Mouse (Mus musculus) kidney, adult 2 months (tissue): ENCODE data around the gene Tvp23b.

Experiments used
- CTCF ChIP-seq: fragments of 200-500 bp; conservative IDR thresholded peaks from 2 replicates; pipeline ENCODE4 v1.5.1; 2011; ENCODE audit warnings: low read depth, mild to moderate bottlenecking, control low read depth, low read length, moderate library complexity, mixed read lengths; ENCODE audit not compliant: insufficient read depth, insufficient read length
- POLR2A ChIP-seq: fragments of 200-500 bp; IDR thresholded peaks from one replicate; pipeline ENCODE4 v1.6.1; 2011; ENCODE audit warnings: low read depth, low read length, control low read depth

DNA sequence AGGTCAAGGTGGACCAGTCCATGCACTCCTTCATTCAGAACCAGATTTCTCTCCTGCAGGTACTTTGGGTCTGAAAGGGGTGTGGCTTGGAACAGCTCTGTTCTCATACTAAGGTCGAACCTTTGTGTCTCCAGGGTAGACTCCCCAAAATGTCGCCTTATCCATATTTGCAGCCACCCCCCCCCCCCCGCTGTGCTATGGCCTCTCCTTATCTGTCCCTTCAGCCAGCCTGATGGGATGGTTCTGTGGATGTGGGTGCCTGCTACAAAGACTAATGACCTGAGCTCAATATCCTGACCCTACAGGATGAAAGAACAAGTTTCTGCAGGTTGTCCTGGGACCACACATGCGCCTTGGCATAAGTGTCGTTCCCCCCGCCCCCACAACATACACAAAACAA lies 25.9 kb upstream of the Tvp23b start:
- no peak for TF ChIP-seq POLR2A
- no peak for TF ChIP-seq CTCF
